Mouse (Mus musculus): ENCODE measurements around the gene Xpc.

- TF ChIP-seq CTCF (IDR thresholded peaks at IDR 0.05; ENCODE audit: low read depth, low read length) (no peak), POLR2A (IDR thresholded peaks at IDR 0.05; ENCODE audit: borderline replicate concordance, low read depth, low read length) (no peak)
Observed at GRCm38 (mm10) chr6:91559371-91559770, 43.7 kb upstream of the Xpc start.
